Mouse (Mus musculus): ENCODE results near the gene Ksr1. TPM values are rescaled to one million over a fixed set of nuclear protein-coding genes. Genes with fewer than 3 reads are reported as not detected.
A peak's percentile ranks its signal among the peaks of the same experiment; 100 is the strongest.
"Not testable (repeated sequence)": the region's sequence is repeated elsewhere in the genome, so short reads cannot be mapped to it uniquely, and the experiment has no call there.

Gene Ksr1
- polyA plus RNA-seq, 1 experiment from 2014 or later = 0.67 TPM

DNA sequence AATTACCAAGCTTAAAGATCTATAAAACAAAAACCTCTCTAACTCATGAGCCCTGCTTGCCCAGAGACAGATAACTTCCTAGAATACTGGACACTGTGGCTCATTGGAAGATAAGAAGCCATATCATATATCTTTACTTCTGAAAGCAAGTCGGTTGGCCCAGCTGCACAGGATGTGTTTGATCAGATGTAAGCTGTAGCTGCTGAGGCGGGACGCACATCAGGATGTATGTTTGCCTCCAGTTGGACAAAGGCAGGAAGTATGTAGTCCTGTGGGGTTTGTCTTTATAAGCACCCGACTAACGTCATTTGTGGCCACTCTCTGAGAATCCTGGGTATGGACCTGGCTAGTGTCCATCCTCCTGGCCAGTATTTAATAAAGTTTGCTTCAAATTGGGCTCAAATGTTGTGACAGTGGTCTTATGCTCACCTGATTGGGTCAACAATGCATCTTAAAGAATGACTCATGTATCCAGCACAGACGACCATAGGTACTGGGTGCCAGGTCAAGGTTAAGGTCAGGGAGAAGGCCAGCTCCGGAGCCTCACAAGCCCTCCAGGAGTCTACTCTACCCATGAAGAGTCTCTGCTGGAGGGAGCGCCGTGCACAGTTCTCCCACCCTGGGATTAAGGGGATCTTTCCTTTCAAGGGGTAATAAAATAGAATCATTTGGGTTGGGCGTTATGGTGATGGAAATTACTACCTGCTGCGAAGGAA, 143.0 kb downstream of the Ksr1 start:
- Histone ChIP-seq H3K27ac (replicated peaks) (peak overlapping the region; percentile 80), H3K36me3 (ENCODE audit: control insufficient read depth, insufficient read depth, low read length) (no peaks in the 10 kb centered on the region), H3K9me3 (ENCODE audit: control insufficient read depth, low read length) (no peaks in the 10 kb centered on the region), H3K27me3 (ENCODE audit: control insufficient read depth, insufficient read depth, low read length) (no peaks in the 10 kb centered on the region), H3K9ac (ENCODE audit: low read length) (no peak overlapping the region), H3K4me3 (ENCODE audit: low read depth, low read length) (no peak overlapping the region), H3K4me1 (replicated peaks; ENCODE audit: control insufficient read depth, insufficient read depth) (peaks cover 3% of the 10 kb centered on the region; the same call in 1 of the 2 replicates), H3K4me2 (replicated peaks; ENCODE audit: low read depth) (no peak overlapping the region; the same call in 1 of the 2 replicates)
- WGBS = 55% methylated on average over 11 of the region's 11 CpGs
- ATAC-seq (ENCODE audit: low FRiP score, low TSS enrichment) (peak; percentile 49), DNase-seq (ENCODE audit: low spot score) (peak; percentile 19)
- TF ChIP-seq EP300 (optimal IDR thresholded peaks at IDR 0.05) (no peak), CTCF (IDR thresholded peaks at IDR 0.05; ENCODE audit: low read depth) (no peak)

DNA sequence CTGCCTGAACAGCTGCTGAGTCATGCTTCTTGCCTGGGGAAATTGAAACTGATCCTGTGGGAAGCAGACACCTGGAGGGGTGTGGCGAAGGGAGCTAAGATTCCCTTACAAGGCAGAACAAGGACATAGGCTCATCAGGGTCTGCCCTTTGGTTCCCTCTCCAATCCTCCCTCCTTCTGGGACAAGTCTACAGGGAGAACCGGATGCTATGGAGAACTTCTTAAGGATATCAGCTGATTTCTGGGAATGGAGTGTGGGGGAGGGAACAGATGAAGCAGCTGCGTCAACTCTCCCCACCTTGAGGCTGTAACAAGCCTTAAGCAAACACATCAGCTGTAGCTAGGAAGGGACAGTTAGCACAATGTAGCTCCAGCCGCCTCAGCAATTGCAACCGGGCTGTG, 143.7 kb downstream of the Ksr1 start:
- Histone ChIP-seq H3K9ac (ENCODE audit: low read length) (no peak overlapping the region), H3K36me3 (ENCODE audit: control insufficient read depth, insufficient read depth, low read length) (no peaks in the 10 kb centered on the region), H3K4me1 (replicated peaks; ENCODE audit: control insufficient read depth, insufficient read depth) (peaks cover 3% of the 10 kb centered on the region; the same call in 1 of the 2 replicates), H3K27me3 (ENCODE audit: control insufficient read depth, insufficient read depth, low read length) (no peaks in the 10 kb centered on the region), H3K4me2 (replicated peaks; ENCODE audit: low read depth) (no peak overlapping the region; the same call in 1 of the 2 replicates), H3K9me3 (ENCODE audit: control insufficient read depth, low read length) (no peaks in the 10 kb centered on the region), H3K4me3 (ENCODE audit: low read depth, low read length) (no peak overlapping the region), H3K27ac (replicated peaks) (peak overlapping the region; percentile 80)
- DNase-seq (ENCODE audit: low spot score) = peak; percentile 77
- ATAC-seq (ENCODE audit: low FRiP score, low TSS enrichment) = peak; percentile 82
- 36% methylated on average over 5 of the region's 5 CpGs for WGBS
- TF ChIP-seq EP300 (optimal IDR thresholded peaks at IDR 0.05) (peak; percentile 40), CTCF (IDR thresholded peaks at IDR 0.05; ENCODE audit: low read depth) (no peak)

DNA sequence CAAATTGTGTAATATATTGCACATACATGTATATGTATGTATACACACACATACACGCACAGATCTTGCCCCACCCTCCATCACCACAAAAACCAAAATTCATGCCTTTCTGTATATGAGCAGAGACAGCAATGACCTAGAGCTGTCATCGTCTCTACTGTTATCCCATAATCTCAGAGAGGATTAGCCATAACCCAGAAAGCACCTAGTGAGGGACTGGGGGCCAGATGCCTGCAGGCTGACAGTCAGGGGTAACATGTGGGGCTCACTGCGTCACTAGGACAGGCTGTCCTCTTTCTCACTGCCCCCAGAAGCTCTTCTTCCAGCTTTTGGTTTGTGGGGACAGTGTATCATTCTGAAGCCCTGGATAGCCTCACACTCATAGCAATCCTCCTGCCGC, 144.3 kb downstream of the Ksr1 start:
- H3K4me3 ChIP-seq (ENCODE audit: low read depth, low read length) = no peak overlapping the region
- TF ChIP-seq EP300 (optimal IDR thresholded peaks at IDR 0.05) (no peak), CTCF (IDR thresholded peaks at IDR 0.05; ENCODE audit: low read depth) (no peak)
- H3K27ac ChIP-seq (replicated peaks) = peak overlapping the region; percentile 80
- no peaks in the 10 kb centered on the region for H3K36me3 ChIP-seq (ENCODE audit: control insufficient read depth, insufficient read depth, low read length)
- H3K4me1 ChIP-seq (replicated peaks; ENCODE audit: control insufficient read depth, insufficient read depth) = peaks cover 3% of the 10 kb centered on the region; the same call in 1 of the 2 replicates
- 0 out of 2 replicates have a peak overlapping the region, but pooled peaks have one; percentile 4 for H3K9ac ChIP-seq (ENCODE audit: low read length)
- H3K4me2 ChIP-seq (replicated peaks; ENCODE audit: low read depth) = no peak overlapping the region
- 79% methylated on average over 4 of the region's 4 CpGs for WGBS
- H3K27me3 ChIP-seq (ENCODE audit: control insufficient read depth, insufficient read depth, low read length) = no peaks in the 10 kb centered on the region
- H3K9me3 ChIP-seq (ENCODE audit: control insufficient read depth, low read length) = no peaks in the 10 kb centered on the region
- DNase-seq (ENCODE audit: low spot score) = no peak
- ATAC-seq (ENCODE audit: low FRiP score, low TSS enrichment) = no peak

DNA sequence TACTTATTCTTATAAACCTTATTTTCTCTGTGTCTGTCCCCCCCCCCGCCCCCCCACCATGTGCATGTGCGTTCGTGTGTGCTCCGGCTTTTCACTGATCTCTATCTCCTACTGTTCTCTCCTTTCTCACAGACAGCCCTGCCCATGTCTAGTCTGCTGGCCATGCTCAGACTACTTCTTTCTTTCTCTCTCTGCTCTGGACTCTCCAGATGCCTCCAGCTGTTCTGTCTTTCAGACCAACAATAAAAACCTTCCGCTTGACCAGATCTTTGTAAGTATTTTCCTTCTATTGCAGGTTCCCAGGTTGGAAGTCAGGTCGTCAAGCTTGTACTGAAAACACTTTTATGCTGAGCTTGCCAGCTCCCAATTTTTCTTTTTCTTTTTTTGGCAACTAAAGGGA, 147.1 kb downstream of the Ksr1 start:
- ATAC-seq (ENCODE audit: low FRiP score, low TSS enrichment) = no peak
- Histone ChIP-seq H3K27me3 (ENCODE audit: control insufficient read depth, insufficient read depth, low read length) (no peaks in the 10 kb centered on the region), H3K36me3 (ENCODE audit: control insufficient read depth, insufficient read depth, low read length) (no peaks in the 10 kb centered on the region), H3K9ac (ENCODE audit: low read length) (no peak overlapping the region), H3K4me1 (replicated peaks; ENCODE audit: control insufficient read depth, insufficient read depth) (peaks cover 3% of the 10 kb centered on the region; the same call in 1 of the 2 replicates), H3K4me2 (replicated peaks; ENCODE audit: low read depth) (no peak overlapping the region), H3K9me3 (ENCODE audit: control insufficient read depth, low read length) (no peaks in the 10 kb centered on the region), H3K4me3 (ENCODE audit: low read depth, low read length) (no peak overlapping the region), H3K27ac (replicated peaks) (no peak overlapping the region; the same call in 1 of the 2 replicates)
- TF ChIP-seq CTCF (IDR thresholded peaks at IDR 0.05; ENCODE audit: low read depth) = no peak
- TF ChIP-seq EP300 (optimal IDR thresholded peaks at IDR 0.05) = no peak
- no peak for DNase-seq (ENCODE audit: low spot score)
- WGBS = 51% methylated on average over 6 of the region's 6 CpGs

DNA sequence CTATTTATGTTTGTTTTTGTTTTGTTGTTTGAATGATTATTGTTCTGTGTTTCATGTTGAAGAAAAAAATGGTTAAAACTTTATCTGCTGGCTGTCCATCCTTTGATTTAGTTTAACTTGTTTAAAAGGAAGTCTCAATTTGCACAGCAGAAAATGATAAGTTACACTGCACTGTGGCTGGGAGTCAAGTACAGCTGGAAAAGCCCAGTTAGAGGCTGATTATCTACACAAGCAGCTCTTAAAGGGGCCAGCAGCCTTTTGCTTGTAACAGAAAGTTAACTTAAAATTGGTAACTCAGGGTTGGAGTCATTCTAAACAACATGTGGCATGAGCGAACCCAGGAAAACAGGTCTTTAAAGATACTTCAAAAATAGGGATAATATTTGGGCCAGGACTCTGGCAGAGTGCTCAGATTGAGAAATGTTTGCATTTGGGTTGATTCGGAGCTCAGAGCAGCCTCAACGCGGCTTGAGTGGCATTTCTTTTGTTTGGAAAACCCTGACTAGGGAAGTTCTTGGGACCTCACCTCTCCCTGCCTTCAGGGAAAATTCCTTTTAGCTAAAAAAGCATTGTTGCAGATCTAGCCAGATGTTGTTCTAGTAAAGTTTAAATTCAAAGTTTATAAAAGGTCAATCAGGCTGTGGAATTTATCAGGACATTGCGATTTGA, 155.2 kb downstream of the Ksr1 start:
- not testable (repeated sequence) for H3K4me1 ChIP-seq (replicated peaks; ENCODE audit: control insufficient read depth, insufficient read depth); H3K9me3 ChIP-seq (ENCODE audit: control insufficient read depth, low read length); H3K4me2 ChIP-seq (replicated peaks; ENCODE audit: low read depth); DNase-seq (ENCODE audit: low spot score); H3K36me3 ChIP-seq (ENCODE audit: control insufficient read depth, insufficient read depth, low read length); H3K9ac ChIP-seq (ENCODE audit: low read length); H3K27ac ChIP-seq (replicated peaks); ATAC-seq (ENCODE audit: low FRiP score, low TSS enrichment); H3K27me3 ChIP-seq (ENCODE audit: control insufficient read depth, insufficient read depth, low read length); H3K4me3 ChIP-seq (ENCODE audit: low read depth, low read length)
- 64% methylated on average over 5 of the region's 5 CpGs for WGBS

DNA sequence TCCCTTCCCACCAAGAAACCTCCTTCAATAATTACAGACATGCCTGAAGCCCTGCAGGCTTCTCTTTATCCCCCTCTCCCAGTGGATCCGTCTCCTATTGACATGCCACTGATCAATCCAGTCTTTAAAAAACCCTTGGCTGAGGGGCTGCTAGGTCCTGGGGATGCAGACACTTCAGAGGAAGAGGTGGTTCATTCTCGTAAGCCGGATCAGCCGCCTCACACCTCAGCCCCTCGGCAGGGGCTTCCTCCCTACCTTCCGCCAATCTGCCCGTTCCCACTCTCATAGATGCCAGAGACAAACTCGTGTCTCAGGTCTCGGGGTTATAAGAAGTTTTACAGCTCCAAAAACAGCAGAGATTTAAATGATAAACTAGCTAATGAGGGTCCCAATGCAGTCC, 156.1 kb downstream of the Ksr1 start:
- Histone ChIP-seq H3K4me1 (replicated peaks; ENCODE audit: control insufficient read depth, insufficient read depth) (peaks cover 2% of the 10 kb centered on the region; the same call in 1 of the 2 replicates), H3K4me3 (ENCODE audit: low read depth, low read length) (no peak overlapping the region), H3K27me3 (ENCODE audit: control insufficient read depth, insufficient read depth, low read length) (no peaks in the 10 kb centered on the region), H3K27ac (replicated peaks) (no peak overlapping the region), H3K9me3 (ENCODE audit: control insufficient read depth, low read length) (no peaks in the 10 kb centered on the region), H3K36me3 (ENCODE audit: control insufficient read depth, insufficient read depth, low read length) (no peaks in the 10 kb centered on the region), H3K9ac (ENCODE audit: low read length) (no peak overlapping the region), H3K4me2 (replicated peaks; ENCODE audit: low read depth) (no peak overlapping the region)
- no peak for DNase-seq (ENCODE audit: low spot score)
- 92% methylated on average over 9 of the region's 9 CpGs for WGBS
- no peak for TF ChIP-seq CTCF (IDR thresholded peaks at IDR 0.05; ENCODE audit: low read depth)
- no peak for TF ChIP-seq EP300 (optimal IDR thresholded peaks at IDR 0.05)
- ATAC-seq (ENCODE audit: low FRiP score, low TSS enrichment) = no peak

DNA sequence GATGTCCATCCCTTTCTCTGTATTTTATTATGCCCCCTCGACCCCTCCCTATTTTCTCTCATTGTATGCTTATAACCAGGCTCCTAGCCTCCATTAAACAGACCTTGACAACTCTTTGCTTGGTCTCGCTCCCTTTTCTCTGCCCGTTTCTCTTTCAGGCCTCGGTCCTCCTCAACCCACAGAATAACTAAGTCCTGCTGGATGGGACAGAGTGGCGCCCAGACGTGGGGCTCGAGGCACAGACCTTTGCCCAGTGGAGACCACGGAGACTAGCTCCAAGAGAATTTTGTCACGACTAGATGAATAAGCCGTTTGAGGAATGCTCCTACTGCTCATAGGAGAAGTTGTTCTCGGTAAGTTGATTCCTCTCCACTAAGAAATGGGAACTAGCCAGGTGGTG, 157.0 kb downstream of the Ksr1 start:
- H3K27me3 ChIP-seq (ENCODE audit: control insufficient read depth, insufficient read depth, low read length); H3K4me2 ChIP-seq (replicated peaks; ENCODE audit: low read depth); ATAC-seq (ENCODE audit: low FRiP score, low TSS enrichment); H3K36me3 ChIP-seq (ENCODE audit: control insufficient read depth, insufficient read depth, low read length); H3K27ac ChIP-seq (replicated peaks); H3K4me1 ChIP-seq (replicated peaks; ENCODE audit: control insufficient read depth, insufficient read depth); H3K4me3 ChIP-seq (ENCODE audit: low read depth, low read length); DNase-seq (ENCODE audit: low spot score); H3K9ac ChIP-seq (ENCODE audit: low read length); H3K9me3 ChIP-seq (ENCODE audit: control insufficient read depth, low read length): not testable (repeated sequence)
- WGBS = 94% methylated on average over 11 of the region's 11 CpGs
